Mouse (Mus musculus): ENCODE results near the gene Axdnd1. TPM values are rescaled to one million over a fixed set of nuclear protein-coding genes. Genes with fewer than 3 reads are reported as not detected.
"Not testable (repeated sequence)": the region's sequence is repeated elsewhere in the genome, so short reads cannot be mapped to it uniquely, and the experiment has no call there.

Axdnd1 gene
- polyA plus RNA-seq, 1 experiment from 2014 or later, result 0.43 TPM

- DNase-seq (ENCODE audit: low spot score); H3K9ac ChIP-seq (ENCODE audit: low read length); H3K4me1 ChIP-seq (replicated peaks; ENCODE audit: control insufficient read depth, insufficient read depth, low read length); ATAC-seq (replicated peaks; ENCODE audit: low FRiP score); H3K27me3 ChIP-seq (ENCODE audit: control insufficient read depth, insufficient read depth, low read length); H3K36me3 ChIP-seq (ENCODE audit: control insufficient read depth, insufficient read depth, low read length); H3K4me2 ChIP-seq (ENCODE audit: low read depth, low read length, severe bottlenecking); H3K4me3 ChIP-seq (ENCODE audit: low read depth, low read length); H3K9me3 ChIP-seq (ENCODE audit: control insufficient read depth, low read length); H3K27ac ChIP-seq (ENCODE audit: low read depth, low read length): not testable (repeated sequence)
- 93% methylated on average over 3 of the region's 3 CpGs for WGBS
Measured at GRCm38 (mm10) chr1:156400159-156400558, 20.8 kb downstream of the Axdnd1 start.

DNA sequence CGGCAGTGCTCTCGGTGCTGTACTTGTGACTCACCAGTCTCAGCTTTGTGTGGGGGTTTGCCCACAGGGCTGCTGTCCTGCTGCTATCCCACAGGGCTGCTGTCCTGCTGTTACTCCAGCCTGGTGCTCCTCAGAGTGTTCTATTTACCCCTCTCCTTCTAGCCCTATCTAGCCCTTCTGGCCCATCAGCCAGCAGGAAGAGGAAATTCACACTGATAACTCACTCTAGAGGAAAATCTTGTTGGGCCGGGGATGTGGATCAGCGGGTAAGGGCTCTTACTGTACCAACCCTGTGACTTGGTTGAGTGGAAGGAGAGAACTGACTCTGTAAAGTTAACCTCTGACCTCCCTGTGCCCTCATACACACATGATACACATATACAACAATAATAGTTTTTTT lies 27.8 kb downstream of the Axdnd1 start:
- H3K9ac ChIP-seq (ENCODE audit: low read length), result no peak overlapping the region
- WGBS, result 92% methylated on average over 4 of the region's 4 CpGs
- no peaks in the 10 kb centered on the region for H3K27me3 ChIP-seq (ENCODE audit: control insufficient read depth, insufficient read depth, low read length)
- no peaks in the 10 kb centered on the region for H3K4me1 ChIP-seq (replicated peaks; ENCODE audit: control insufficient read depth, insufficient read depth, low read length)
- DNase-seq (ENCODE audit: low spot score), result no peak
- H3K4me2 ChIP-seq (ENCODE audit: low read depth, low read length, severe bottlenecking), result no peak overlapping the region
- no peak overlapping the region for H3K4me3 ChIP-seq (ENCODE audit: low read depth, low read length)
- H3K9me3 ChIP-seq (ENCODE audit: control insufficient read depth, low read length), result no peaks in the 10 kb centered on the region
- no peak overlapping the region for H3K27ac ChIP-seq (ENCODE audit: low read depth, low read length)
- no peak for ATAC-seq (replicated peaks; ENCODE audit: low FRiP score)
- no peaks in the 10 kb centered on the region for H3K36me3 ChIP-seq (ENCODE audit: control insufficient read depth, insufficient read depth, low read length)

DNA sequence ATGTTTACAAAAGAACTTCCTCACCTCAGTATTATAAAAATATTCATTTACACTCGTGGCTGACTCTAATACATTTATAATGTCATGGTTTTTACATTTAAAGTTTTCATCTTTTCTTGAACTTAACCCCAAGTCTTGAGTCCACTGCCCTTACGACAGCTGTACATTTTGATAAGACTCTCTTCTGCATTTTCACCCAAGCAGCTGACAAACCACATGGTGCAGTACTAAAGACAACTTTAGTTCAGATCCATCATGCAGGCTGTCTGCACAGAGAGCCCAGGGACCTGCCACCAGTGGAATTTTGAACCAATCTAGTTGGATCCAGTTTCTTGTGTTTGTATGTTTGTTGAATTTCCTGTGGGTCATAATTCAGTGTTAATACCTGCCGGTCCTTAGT lies 34.1 kb downstream of the Axdnd1 start:
- H3K36me3 ChIP-seq (ENCODE audit: control insufficient read depth, insufficient read depth, low read length), result no peaks in the 10 kb centered on the region
- no peaks in the 10 kb centered on the region for H3K9me3 ChIP-seq (ENCODE audit: control insufficient read depth, low read length)
- DNase-seq (ENCODE audit: low spot score) (no peak), ATAC-seq (replicated peaks; ENCODE audit: low FRiP score) (no peak)
- WGBS, result 81% methylated on average over 3 of the region's 3 CpGs
- no peak overlapping the region for H3K4me3 ChIP-seq (ENCODE audit: low read depth, low read length)
- no peak overlapping the region for H3K4me2 ChIP-seq (ENCODE audit: low read depth, low read length, severe bottlenecking)
- H3K27me3 ChIP-seq (ENCODE audit: control insufficient read depth, insufficient read depth, low read length), result no peaks in the 10 kb centered on the region
- no peaks in the 10 kb centered on the region for H3K4me1 ChIP-seq (replicated peaks; ENCODE audit: control insufficient read depth, insufficient read depth, low read length)
- no peak overlapping the region for H3K9ac ChIP-seq (ENCODE audit: low read length)
- H3K27ac ChIP-seq (ENCODE audit: low read depth, low read length), result no peak overlapping the region

DNA sequence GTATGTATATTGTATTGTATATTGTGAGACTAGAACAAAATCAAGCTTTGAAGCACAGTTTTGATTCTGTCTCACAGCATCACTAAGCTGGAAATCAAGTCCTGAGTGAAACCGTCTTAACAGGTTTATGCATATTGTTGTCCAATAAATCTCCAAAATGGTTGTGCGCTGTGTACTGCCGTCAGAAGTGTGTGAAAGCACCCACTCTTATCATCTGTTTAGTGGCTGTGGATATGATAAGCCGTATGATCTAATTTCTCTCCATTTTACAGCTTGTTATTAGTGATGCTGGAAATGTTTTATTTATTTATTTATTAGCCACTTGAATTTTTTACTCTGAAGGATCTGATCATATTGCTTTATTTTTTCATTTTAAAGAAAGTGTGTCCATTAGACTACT lies 34.7 kb downstream of the Axdnd1 start:
- Histone ChIP-seq H3K4me3 (ENCODE audit: low read depth, low read length) (no peak overlapping the region), H3K4me2 (ENCODE audit: low read depth, low read length, severe bottlenecking) (no peak overlapping the region), H3K27ac (ENCODE audit: low read depth, low read length) (no peak overlapping the region), H3K36me3 (ENCODE audit: control insufficient read depth, insufficient read depth, low read length) (no peaks in the 10 kb centered on the region), H3K9me3 (ENCODE audit: control insufficient read depth, low read length) (no peaks in the 10 kb centered on the region), H3K4me1 (replicated peaks; ENCODE audit: control insufficient read depth, insufficient read depth, low read length) (no peaks in the 10 kb centered on the region), H3K9ac (ENCODE audit: low read length) (no peak overlapping the region), H3K27me3 (ENCODE audit: control insufficient read depth, insufficient read depth, low read length) (no peaks in the 10 kb centered on the region)
- 94% methylated on average over 4 of the region's 4 CpGs for WGBS
- DNase-seq (ENCODE audit: low spot score) (no peak), ATAC-seq (replicated peaks; ENCODE audit: low FRiP score) (no peak)

DNA sequence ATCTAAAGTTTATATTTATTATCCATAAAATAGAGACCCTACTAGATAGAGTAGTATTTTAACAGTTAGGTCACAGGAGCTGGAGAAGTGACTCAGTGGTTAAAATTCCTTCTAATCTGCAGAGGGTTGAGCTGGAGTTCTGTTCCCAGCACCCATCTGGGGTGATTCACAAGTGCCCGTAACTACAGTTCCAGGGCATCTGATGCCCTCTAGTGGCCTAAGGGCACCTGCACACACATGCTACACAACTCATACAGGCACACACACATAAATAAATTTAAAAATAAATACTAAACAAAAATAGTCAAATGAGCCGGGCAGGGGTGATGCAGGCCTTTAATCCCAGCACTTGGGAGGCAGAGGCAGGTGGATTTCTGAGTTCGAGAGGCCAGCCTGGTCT lies 39.7 kb downstream of the Axdnd1 start:
- ATAC-seq (replicated peaks; ENCODE audit: low FRiP score) (no peak), DNase-seq (ENCODE audit: low spot score) (no peak)
- Histone ChIP-seq H3K9ac (ENCODE audit: low read length) (no peak overlapping the region), H3K27me3 (ENCODE audit: control insufficient read depth, insufficient read depth, low read length) (no peaks in the 10 kb centered on the region), H3K27ac (ENCODE audit: low read depth, low read length) (no peak overlapping the region), H3K36me3 (ENCODE audit: control insufficient read depth, insufficient read depth, low read length) (no peaks in the 10 kb centered on the region), H3K4me2 (ENCODE audit: low read depth, low read length, severe bottlenecking) (no peak overlapping the region), H3K4me1 (replicated peaks; ENCODE audit: control insufficient read depth, insufficient read depth, low read length) (no peaks in the 10 kb centered on the region), H3K4me3 (ENCODE audit: low read depth, low read length) (no peak overlapping the region), H3K9me3 (ENCODE audit: control insufficient read depth, low read length) (no peaks in the 10 kb centered on the region)
- WGBS, result 91% methylated on average over 3 of the region's 3 CpGs

GRCm38 (mm10) chr1:156365740-156366139 lies 55.2 kb downstream of the Axdnd1 start, which contains the start of gene Gm2000:
Gene Gm2000, plus strand, starts transcription at chr1:156366040.
- H3K4me3 ChIP-seq (ENCODE audit: low read depth, low read length), result no peak within 1 kb of the TSS
- H3K36me3 ChIP-seq (ENCODE audit: control insufficient read depth, insufficient read depth, low read length), result no peaks in the 10 kb centered on the region
- WGBS, result 83% methylated on average over 8 of the region's 8 CpGs
- H3K27ac ChIP-seq (ENCODE audit: low read depth, low read length), result no peak within 1 kb of the TSS
- H3K9ac ChIP-seq (ENCODE audit: low read length), result no peak within 1 kb of the TSS
- ATAC-seq (replicated peaks; ENCODE audit: low FRiP score) (no peak), DNase-seq (ENCODE audit: low spot score) (no peak)
- H3K4me1 ChIP-seq (replicated peaks; ENCODE audit: control insufficient read depth, insufficient read depth, low read length), result no peaks in the 10 kb centered on the region
- no peak within 1 kb of the TSS for H3K4me2 ChIP-seq (ENCODE audit: low read depth, low read length, severe bottlenecking)
- no peaks in the 10 kb centered on the region for H3K27me3 ChIP-seq (ENCODE audit: control insufficient read depth, insufficient read depth, low read length)
- no peaks in the 10 kb centered on the region for H3K9me3 ChIP-seq (ENCODE audit: control insufficient read depth, low read length)

DNA sequence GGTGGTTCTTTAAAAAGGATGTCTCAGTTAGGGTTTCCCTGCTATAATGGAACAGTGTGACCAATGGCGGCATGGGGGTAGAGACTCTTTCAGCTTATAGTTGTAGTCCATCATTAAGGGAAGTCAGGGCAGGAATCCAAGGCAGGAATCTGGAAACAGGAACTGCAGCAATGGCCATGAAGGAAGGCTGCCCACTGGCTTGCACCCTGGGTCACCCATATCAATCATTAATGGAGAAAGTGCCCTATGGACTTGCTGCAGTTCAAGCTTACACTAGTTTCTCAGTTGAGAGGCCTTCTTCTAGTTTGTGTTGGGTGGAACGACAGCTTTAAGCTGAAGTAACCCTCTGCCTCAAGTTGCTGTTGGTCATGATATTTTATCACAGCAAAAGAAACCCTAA lies 68.5 kb downstream of the Axdnd1 start:
- Histone ChIP-seq H3K27me3 (ENCODE audit: control insufficient read depth, insufficient read depth, low read length) (no peaks in the 10 kb centered on the region), H3K4me2 (ENCODE audit: low read depth, low read length, severe bottlenecking) (no peak overlapping the region), H3K4me1 (replicated peaks; ENCODE audit: control insufficient read depth, insufficient read depth, low read length) (no peaks in the 10 kb centered on the region), H3K4me3 (ENCODE audit: low read depth, low read length) (no peak overlapping the region), H3K27ac (ENCODE audit: low read depth, low read length) (no peak overlapping the region), H3K9me3 (ENCODE audit: control insufficient read depth, low read length) (no peaks in the 10 kb centered on the region), H3K36me3 (ENCODE audit: control insufficient read depth, insufficient read depth, low read length) (no peaks in the 10 kb centered on the region), H3K9ac (ENCODE audit: low read length) (no peak overlapping the region)
- DNase-seq (ENCODE audit: low spot score) (no peak), ATAC-seq (replicated peaks; ENCODE audit: low FRiP score) (no peak)
- 87% methylated on average over 2 of the region's 2 CpGs for WGBS

DNA sequence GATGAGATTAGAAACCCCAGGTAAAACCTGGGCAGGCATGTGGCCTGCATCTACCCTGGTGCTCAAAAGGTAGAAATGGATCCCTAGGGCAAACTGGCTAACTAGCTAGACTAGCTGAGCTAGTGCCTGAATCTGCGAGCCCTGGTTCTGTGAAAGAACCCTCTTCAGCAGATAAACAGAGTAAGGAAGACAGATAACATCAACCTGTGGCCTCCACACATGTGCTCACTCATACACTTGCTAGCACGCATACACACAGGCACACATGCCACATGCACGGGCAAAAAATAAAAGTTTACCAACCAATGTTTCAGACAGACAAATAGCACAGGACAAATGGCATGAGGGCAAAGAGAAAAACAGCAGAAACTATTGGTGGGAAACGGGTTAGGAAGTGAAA lies 70.5 kb downstream of the Axdnd1 start:
- H3K27ac ChIP-seq (ENCODE audit: low read depth, low read length), result no peak overlapping the region
- no peaks in the 10 kb centered on the region for H3K9me3 ChIP-seq (ENCODE audit: control insufficient read depth, low read length)
- 93% methylated on average over 4 of the region's 4 CpGs for WGBS
- DNase-seq (ENCODE audit: low spot score), result no peak
- H3K4me3 ChIP-seq (ENCODE audit: low read depth, low read length), result no peak overlapping the region
- no peak for ATAC-seq (replicated peaks; ENCODE audit: low FRiP score)
- H3K27me3 ChIP-seq (ENCODE audit: control insufficient read depth, insufficient read depth, low read length), result no peaks in the 10 kb centered on the region
- H3K4me1 ChIP-seq (replicated peaks; ENCODE audit: control insufficient read depth, insufficient read depth, low read length), result no peaks in the 10 kb centered on the region
- no peaks in the 10 kb centered on the region for H3K36me3 ChIP-seq (ENCODE audit: control insufficient read depth, insufficient read depth, low read length)
- no peak overlapping the region for H3K9ac ChIP-seq (ENCODE audit: low read length)
- H3K4me2 ChIP-seq (ENCODE audit: low read depth, low read length, severe bottlenecking), result no peak overlapping the region

- WGBS, result 85% methylated on average over 4 of the region's 4 CpGs
- ATAC-seq (replicated peaks; ENCODE audit: low FRiP score), result no peak
Measured at GRCm38 (mm10) chr1:156349031-156349430, 71.9 kb downstream of the Axdnd1 start.

More at GRCm38 (mm10) chr1:156349031-156349430, 71.9 kb downstream of the Axdnd1 start:
- no peak overlapping the region for H3K9ac ChIP-seq (ENCODE audit: low read length)
- no peak overlapping the region for H3K4me3 ChIP-seq (ENCODE audit: low read depth, low read length)
- H3K9me3 ChIP-seq (ENCODE audit: control insufficient read depth, low read length), result no peaks in the 10 kb centered on the region
- no peaks in the 10 kb centered on the region for H3K27me3 ChIP-seq (ENCODE audit: control insufficient read depth, insufficient read depth, low read length)
- H3K4me2 ChIP-seq (ENCODE audit: low read depth, low read length, severe bottlenecking), result no peak overlapping the region
- H3K27ac ChIP-seq (ENCODE audit: low read depth, low read length), result no peak overlapping the region
- H3K36me3 ChIP-seq (ENCODE audit: control insufficient read depth, insufficient read depth, low read length), result no peaks in the 10 kb centered on the region
- DNase-seq (ENCODE audit: low spot score), result no peak
- H3K4me1 ChIP-seq (replicated peaks; ENCODE audit: control insufficient read depth, insufficient read depth, low read length), result no peaks in the 10 kb centered on the region
